Mouse (Mus musculus): ENCODE results near the gene Alk. TPM values are rescaled to one million over a fixed set of nuclear protein-coding genes. Genes with fewer than 3 reads are reported as not detected.

Alk gene
- polyA plus RNA-seq, 1 experiment from 2014 or later: 0.56 TPM

DNA sequence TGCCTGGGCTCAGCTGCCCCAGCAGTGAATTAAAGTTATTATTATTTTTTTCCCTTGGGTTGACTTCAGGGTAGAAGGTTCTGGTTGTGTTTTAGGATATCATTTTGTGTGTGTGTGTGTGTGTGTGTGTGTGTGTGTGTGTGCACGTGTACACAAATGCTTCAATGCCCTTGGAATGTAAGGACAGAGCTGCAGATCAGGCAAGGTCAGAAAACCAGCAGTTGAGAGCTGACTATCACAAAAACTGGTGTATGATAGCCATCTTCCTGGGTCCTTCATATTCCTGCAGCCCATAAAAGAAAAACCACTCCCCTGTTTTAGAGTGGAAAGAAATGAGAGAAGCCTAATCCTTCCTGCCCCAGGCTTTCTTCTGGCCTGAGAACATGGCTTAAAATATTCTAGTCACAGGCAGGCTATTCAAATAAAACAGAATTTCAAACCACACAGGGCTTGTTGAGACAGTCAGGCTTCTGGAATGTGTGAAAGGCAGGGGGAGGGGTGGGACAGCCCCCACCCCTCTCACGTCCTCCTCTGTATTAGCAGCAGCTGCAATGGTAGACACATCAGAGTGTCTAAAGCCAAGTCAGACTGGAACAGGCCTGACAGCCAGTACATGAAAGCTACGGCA is 623.8 kb downstream of the Alk start:
- WGBS: 27% methylated on average over 3 of the region's 3 CpGs
- Histone ChIP-seq H3K27ac (replicated peaks; ENCODE audit: low read depth, low read length) (peak overlapping the region; percentile 57; the same call in 1 of the 2 replicates), H3K9me3 (ENCODE audit: control insufficient read depth, low read length) (no peaks in the 10 kb centered on the region), H3K9ac (ENCODE audit: low read depth, low read length) (no peak overlapping the region), H3K4me2 (ENCODE audit: low read depth, low read length) (no peak overlapping the region), H3K4me1 (ENCODE audit: control insufficient read depth, insufficient read depth, low read length) (peaks cover 12% of the 10 kb centered on the region), H3K27me3 (replicated peaks; ENCODE audit: control insufficient read depth, insufficient read depth, low read length) (no peaks in the 10 kb centered on the region), H3K4me3 (ENCODE audit: low read depth, low read length) (no peak overlapping the region), H3K36me3 (ENCODE audit: control insufficient read depth, insufficient read depth, low read length) (no peaks in the 10 kb centered on the region)
- ATAC-seq (ENCODE audit: low read depth): peak; percentile 96
- DNase-seq (ENCODE audit: low spot score): peak; percentile 88

DNA sequence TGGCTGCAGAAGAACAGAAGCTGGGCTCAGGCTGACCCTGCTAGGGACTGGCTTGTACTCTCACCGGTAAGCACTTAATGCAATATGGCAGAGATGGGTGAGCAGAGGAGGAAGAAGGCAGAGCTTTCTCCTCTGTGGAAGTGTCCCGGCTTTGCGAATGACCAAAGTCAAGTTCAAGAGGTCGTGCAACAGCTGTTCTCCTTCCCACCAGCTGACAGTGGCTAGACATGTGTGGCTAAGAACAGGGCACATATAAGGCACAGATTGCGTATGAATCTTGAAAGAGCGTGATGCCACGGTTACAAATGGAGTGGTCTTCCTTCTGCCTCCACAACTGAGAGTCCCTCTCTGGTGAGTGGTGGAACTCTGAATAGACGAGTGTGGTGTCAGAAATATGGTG is 625.3 kb downstream of the Alk start:
- Histone ChIP-seq H3K27ac (replicated peaks; ENCODE audit: low read depth, low read length) (no peak overlapping the region), H3K4me1 (ENCODE audit: control insufficient read depth, insufficient read depth, low read length) (peaks cover 12% of the 10 kb centered on the region), H3K9ac (ENCODE audit: low read depth, low read length) (no peak overlapping the region), H3K36me3 (ENCODE audit: control insufficient read depth, insufficient read depth, low read length) (no peaks in the 10 kb centered on the region), H3K4me2 (ENCODE audit: low read depth, low read length) (no peak overlapping the region), H3K27me3 (replicated peaks; ENCODE audit: control insufficient read depth, insufficient read depth, low read length) (no peaks in the 10 kb centered on the region), H3K4me3 (ENCODE audit: low read depth, low read length) (no peak overlapping the region), H3K9me3 (ENCODE audit: control insufficient read depth, low read length) (no peaks in the 10 kb centered on the region)
- 83% methylated on average over 8 of the region's 8 CpGs for WGBS
- ATAC-seq (ENCODE audit: low read depth) (no peak), DNase-seq (ENCODE audit: low spot score) (no peak)

DNA sequence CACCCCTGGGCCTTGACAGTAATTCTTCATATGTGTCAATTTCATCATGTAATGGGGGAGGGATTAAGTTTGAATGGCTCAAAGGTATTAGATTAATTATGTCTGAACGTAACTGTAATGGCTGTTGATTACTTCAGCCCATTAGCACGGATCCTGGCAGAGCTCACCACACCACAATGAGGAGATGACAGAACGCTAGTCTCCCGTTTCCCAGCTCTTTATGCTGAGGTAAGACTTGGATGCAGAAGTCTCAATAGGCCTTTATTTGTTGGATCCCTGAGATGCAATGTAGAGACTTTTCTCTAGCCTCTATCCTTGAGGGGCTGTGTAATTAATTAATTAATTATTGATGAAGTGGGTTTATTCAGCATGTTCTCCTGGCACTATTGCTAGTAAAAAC is 627.8 kb downstream of the Alk start:
- no peak for ATAC-seq (ENCODE audit: low read depth)
- DNase-seq (ENCODE audit: low spot score): no peak
- no peak overlapping the region for H3K9ac ChIP-seq (ENCODE audit: low read depth, low read length)

DNA sequence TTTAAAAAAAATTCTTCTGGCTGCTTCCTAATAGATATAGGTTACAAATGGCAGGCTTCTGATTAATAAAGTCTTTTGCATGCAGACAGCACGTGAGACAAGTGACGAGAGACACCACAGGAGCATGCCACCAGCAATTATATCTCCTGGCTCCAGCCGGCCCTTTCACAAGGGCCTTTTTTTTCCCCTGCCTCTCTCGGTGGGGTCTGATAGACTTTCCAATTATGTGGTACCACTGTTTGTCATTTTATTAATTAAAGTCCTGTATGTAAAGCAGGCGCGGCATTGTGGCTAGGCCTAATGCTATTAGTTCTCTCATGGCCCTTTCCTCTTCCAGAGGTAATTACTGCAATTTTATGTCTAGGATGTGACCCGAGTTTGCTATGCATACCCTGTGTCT is 630.7 kb downstream of the Alk start:
- no peak for ATAC-seq (ENCODE audit: low read depth)
- Histone ChIP-seq H3K4me2 (ENCODE audit: low read depth, low read length) (no peak overlapping the region), H3K4me1 (ENCODE audit: control insufficient read depth, insufficient read depth, low read length) (no peaks in the 10 kb centered on the region), H3K27ac (replicated peaks; ENCODE audit: low read depth, low read length) (no peak overlapping the region), H3K9ac (ENCODE audit: low read depth, low read length) (no peak overlapping the region), H3K27me3 (replicated peaks; ENCODE audit: control insufficient read depth, insufficient read depth, low read length) (no peaks in the 10 kb centered on the region), H3K9me3 (ENCODE audit: control insufficient read depth, low read length) (no peaks in the 10 kb centered on the region), H3K4me3 (ENCODE audit: low read depth, low read length) (no peak overlapping the region), H3K36me3 (ENCODE audit: control insufficient read depth, insufficient read depth, low read length) (no peaks in the 10 kb centered on the region)
- DNase-seq (ENCODE audit: low spot score): no peak
- WGBS: 66% methylated on average over 7 of the region's 7 CpGs

More for the DNA sequence above, 627.8 kb downstream of the Alk start:
- Histone ChIP-seq H3K4me1 (ENCODE audit: control insufficient read depth, insufficient read depth, low read length) (peaks cover 12% of the 10 kb centered on the region), H3K27me3 (replicated peaks; ENCODE audit: control insufficient read depth, insufficient read depth, low read length) (no peaks in the 10 kb centered on the region), H3K9me3 (ENCODE audit: control insufficient read depth, low read length) (no peaks in the 10 kb centered on the region), H3K4me3 (ENCODE audit: low read depth, low read length) (no peak overlapping the region), H3K27ac (replicated peaks; ENCODE audit: low read depth, low read length) (no peak overlapping the region), H3K4me2 (ENCODE audit: low read depth, low read length) (no peak overlapping the region), H3K36me3 (ENCODE audit: control insufficient read depth, insufficient read depth, low read length) (no peaks in the 10 kb centered on the region)
- 75% methylated on average over 4 of the region's 4 CpGs for WGBS

DNA sequence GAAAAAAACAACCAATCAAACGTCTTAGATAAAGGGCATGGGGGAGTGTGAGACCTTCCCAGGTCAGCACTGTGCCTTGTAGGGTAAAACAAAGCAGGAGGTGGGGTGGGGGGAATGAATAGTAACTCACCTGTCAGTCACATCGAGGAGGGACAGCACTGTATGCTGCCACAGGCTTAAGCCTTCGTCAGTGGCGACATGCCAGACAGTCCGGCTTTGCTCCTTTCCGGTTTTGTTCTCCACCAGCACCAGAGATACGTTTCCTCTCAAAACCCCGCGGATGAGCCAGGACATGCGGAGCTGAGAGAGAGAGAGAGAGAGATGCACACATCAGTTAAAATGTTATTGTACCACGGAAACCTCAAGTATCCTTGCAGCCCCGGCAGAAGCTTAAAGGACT is 637.1 kb downstream of the Alk start:
- ATAC-seq (ENCODE audit: low read depth): no peak
- 67% methylated on average over 12 of the region's 12 CpGs for WGBS
- no peak overlapping the region for H3K9ac ChIP-seq (ENCODE audit: low read depth, low read length)

DNA sequence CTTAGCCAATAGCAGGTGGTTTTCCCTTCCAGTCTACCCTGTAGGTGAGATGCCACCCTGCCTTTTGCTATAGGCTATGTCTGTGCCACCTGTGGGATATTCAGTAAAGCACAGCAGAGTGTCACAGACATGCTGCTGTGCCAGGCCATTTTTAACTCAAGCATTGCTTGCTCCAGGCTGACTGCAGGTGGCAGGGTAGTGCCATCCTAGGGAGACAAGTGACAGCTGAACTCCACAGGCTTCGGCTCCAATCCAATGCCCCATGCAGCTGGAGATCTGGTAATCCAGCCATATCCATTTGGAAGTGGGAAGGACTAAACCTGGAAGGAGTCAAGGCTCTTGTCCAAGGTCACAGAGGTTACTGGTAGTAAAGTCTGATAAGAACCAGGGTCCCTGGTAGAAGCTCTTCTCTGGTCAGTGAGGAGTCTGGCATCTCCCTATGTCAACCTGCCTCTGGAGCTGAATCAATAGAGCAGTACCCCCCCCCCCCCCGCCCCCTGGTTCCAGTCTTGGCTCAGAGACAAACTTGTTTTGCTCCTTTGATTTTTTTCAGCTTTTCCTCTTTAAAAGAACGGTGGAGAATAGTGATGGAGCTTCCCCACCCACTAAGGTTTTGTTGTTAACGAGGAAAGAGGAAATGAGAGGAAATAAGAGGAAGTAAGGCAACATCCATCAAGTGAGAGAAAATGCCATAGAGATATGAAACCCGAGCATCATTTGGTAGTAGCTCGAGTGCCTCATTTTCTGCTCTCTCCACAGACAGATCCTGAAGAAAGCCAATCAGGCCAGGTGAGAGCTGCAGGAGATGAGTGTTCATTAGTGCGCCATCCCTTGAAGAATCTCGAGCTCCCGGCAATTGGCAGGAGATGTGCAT is 638.5 kb downstream of the Alk start:
- Histone ChIP-seq H3K27ac (replicated peaks; ENCODE audit: low read depth, low read length) (no peak overlapping the region), H3K36me3 (ENCODE audit: control insufficient read depth, insufficient read depth, low read length) (no peaks in the 10 kb centered on the region), H3K9me3 (ENCODE audit: control insufficient read depth, low read length) (no peaks in the 10 kb centered on the region), H3K4me1 (ENCODE audit: control insufficient read depth, insufficient read depth, low read length) (no peaks in the 10 kb centered on the region), H3K4me3 (ENCODE audit: low read depth, low read length) (no peak overlapping the region), H3K9ac (ENCODE audit: low read depth, low read length) (no peak overlapping the region), H3K4me2 (ENCODE audit: low read depth, low read length) (no peak overlapping the region), H3K27me3 (replicated peaks; ENCODE audit: control insufficient read depth, insufficient read depth, low read length) (no peaks in the 10 kb centered on the region)
- ATAC-seq (ENCODE audit: low read depth): no peak; the same call in 1 of the 2 replicates
- WGBS: 70% methylated on average over 9 of the region's 9 CpGs
- DNase-seq (ENCODE audit: low spot score): peak; percentile 64

More for the DNA sequence above, 637.1 kb downstream of the Alk start:
- H3K27ac ChIP-seq (replicated peaks; ENCODE audit: low read depth, low read length): no peak overlapping the region
- no peaks in the 10 kb centered on the region for H3K4me1 ChIP-seq (ENCODE audit: control insufficient read depth, insufficient read depth, low read length)
- H3K27me3 ChIP-seq (replicated peaks; ENCODE audit: control insufficient read depth, insufficient read depth, low read length): no peaks in the 10 kb centered on the region
- H3K4me3 ChIP-seq (ENCODE audit: low read depth, low read length): no peak overlapping the region
- no peaks in the 10 kb centered on the region for H3K36me3 ChIP-seq (ENCODE audit: control insufficient read depth, insufficient read depth, low read length)
- H3K4me2 ChIP-seq (ENCODE audit: low read depth, low read length): no peak overlapping the region
- DNase-seq (ENCODE audit: low spot score): no peak
- H3K9me3 ChIP-seq (ENCODE audit: control insufficient read depth, low read length): no peaks in the 10 kb centered on the region

DNA sequence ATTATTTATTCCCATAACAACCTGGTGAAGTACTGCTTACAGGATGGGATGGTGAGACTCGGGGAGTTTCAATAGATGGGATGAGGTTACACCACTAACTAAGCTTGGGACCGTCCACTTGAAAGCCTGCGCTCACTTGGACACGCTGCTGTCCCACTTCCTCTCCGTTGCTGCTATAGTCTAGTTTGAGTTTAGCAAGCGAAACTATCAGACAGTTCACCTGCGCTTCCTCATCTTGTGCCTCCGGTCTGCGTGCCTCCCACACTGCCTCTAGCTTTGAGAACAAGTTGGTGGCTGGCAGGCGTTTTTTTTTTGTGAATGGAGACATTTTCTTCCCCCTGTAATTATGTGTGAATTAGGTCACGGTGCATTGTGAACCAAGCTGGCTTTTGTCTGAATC is 639.8 kb downstream of the Alk start:
- ATAC-seq (ENCODE audit: low read depth): no peak
- H3K27ac ChIP-seq (replicated peaks; ENCODE audit: low read depth, low read length): no peak overlapping the region
- H3K9ac ChIP-seq (ENCODE audit: low read depth, low read length): no peak overlapping the region
- 52% methylated on average over 11 of the region's 11 CpGs for WGBS
- no peak for DNase-seq (ENCODE audit: low spot score)
- H3K36me3 ChIP-seq (ENCODE audit: control insufficient read depth, insufficient read depth, low read length): no peaks in the 10 kb centered on the region
- H3K9me3 ChIP-seq (ENCODE audit: control insufficient read depth, low read length): no peaks in the 10 kb centered on the region
- no peaks in the 10 kb centered on the region for H3K27me3 ChIP-seq (replicated peaks; ENCODE audit: control insufficient read depth, insufficient read depth, low read length)
- H3K4me3 ChIP-seq (ENCODE audit: low read depth, low read length): no peak overlapping the region
- H3K4me1 ChIP-seq (ENCODE audit: control insufficient read depth, insufficient read depth, low read length): no peaks in the 10 kb centered on the region
- no peak overlapping the region for H3K4me2 ChIP-seq (ENCODE audit: low read depth, low read length)

DNA sequence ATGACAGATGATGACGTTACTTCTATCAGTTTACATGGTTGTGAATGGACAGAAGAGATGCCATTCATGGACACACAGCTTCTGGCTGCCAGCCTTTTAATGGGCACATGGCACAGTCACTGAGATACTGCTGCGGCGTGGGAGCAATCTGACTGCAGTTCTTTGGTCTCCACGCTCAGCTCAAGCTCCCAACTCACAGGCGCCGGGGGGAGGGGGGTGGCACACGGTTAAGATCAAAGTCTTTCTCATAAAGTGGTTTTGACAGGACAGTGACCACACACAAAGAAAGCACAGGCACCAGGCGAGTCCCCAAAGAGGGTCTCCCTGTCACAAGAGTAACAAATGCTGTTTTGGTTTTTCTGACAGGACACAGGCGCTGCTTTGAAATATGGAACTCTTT is 641.7 kb downstream of the Alk start:
- Histone ChIP-seq H3K36me3 (ENCODE audit: control insufficient read depth, insufficient read depth, low read length) (no peaks in the 10 kb centered on the region), H3K9me3 (ENCODE audit: control insufficient read depth, low read length) (no peaks in the 10 kb centered on the region), H3K4me3 (ENCODE audit: low read depth, low read length) (no peak overlapping the region), H3K4me2 (ENCODE audit: low read depth, low read length) (peak overlapping the region; percentile 15), H3K9ac (ENCODE audit: low read depth, low read length) (no peak overlapping the region), H3K27me3 (replicated peaks; ENCODE audit: control insufficient read depth, insufficient read depth, low read length) (no peaks in the 10 kb centered on the region), H3K4me1 (ENCODE audit: control insufficient read depth, insufficient read depth, low read length) (no peaks in the 10 kb centered on the region), H3K27ac (replicated peaks; ENCODE audit: low read depth, low read length) (no peak overlapping the region)
- ATAC-seq (ENCODE audit: low read depth): peak; percentile 57; the same call in 1 of the 2 replicates
- 32% methylated on average over 9 of the region's 9 CpGs for WGBS
- DNase-seq (ENCODE audit: low spot score): peak; percentile 39
